Mouse (Mus musculus) neural tube, embryonic 11.5 days (tissue): ENCODE measurements around the gene Amigo3. TPM values are rescaled to one million over a fixed set of nuclear protein-coding genes. Genes with fewer than 3 reads are reported as not detected.
A peak's percentile ranks its signal among the peaks of the same experiment; 100 is the strongest.
"Not testable (repeated sequence)": the region's sequence is repeated elsewhere in the genome, so short reads cannot be mapped to it uniquely, and the experiment has no call there.

Source experiments
- ATAC-seq: fragments of 200-750 bp; cut with Nextera tagmentation; 2 replicates; pipeline ENCODE4 v1.8.0; 2017; ENCODE audit warnings: moderate number of reproducible peaks, mild to moderate bottlenecking, moderate TSS enrichment, moderate library complexity; ENCODE audit not compliant: insufficient read depth, low FRiP score, low TSS enrichment
- DNase-seq: peaks from one replicate; pipeline ENCODE4 v3.0.0-alpha.2; 2015; ENCODE audit warnings: low spot score
- H3K27ac ChIP-seq: fragments of 300-500 bp; sonication (generic); 2 replicates; pipeline ENCODE4 v1.5.1; 2014; ENCODE audit warnings: low read depth, mild to moderate bottlenecking, low read length
- H3K27me3 ChIP-seq: fragments of 300-500 bp; sonication (generic); 2 replicates; pipeline ENCODE4 v1.6.1; 2014; ENCODE audit warnings: mild to moderate bottlenecking, low read length, mixed read lengths; ENCODE audit not compliant: control insufficient read depth, insufficient read depth
- H3K36me3 ChIP-seq: fragments of 300-500 bp; sonication (generic); 2 replicates; pipeline ENCODE4 v1.6.1; 2014; ENCODE audit warnings: mild to moderate bottlenecking, low read length, moderate library complexity, mixed read lengths; ENCODE audit not compliant: control insufficient read depth, insufficient read depth
- H3K4me1 ChIP-seq: fragments of 300-500 bp; sonication (generic); 2 replicates; pipeline ENCODE4 v1.6.1; 2014; ENCODE audit warnings: low read length, mixed read lengths; ENCODE audit not compliant: control insufficient read depth, insufficient read depth
- H3K4me2 ChIP-seq: fragments of 300-500 bp; sonication (generic); 2 replicates; pipeline ENCODE4 v1.6.1; 2014; ENCODE audit warnings: low read depth, mild to moderate bottlenecking, moderate library complexity
- H3K4me3 ChIP-seq: fragments of 300-500 bp; sonication (generic); 2 replicates; pipeline ENCODE4 v1.5.1; 2014; ENCODE audit warnings: low read depth, low read length
- H3K9ac ChIP-seq: fragments of 300-500 bp; sonication (generic); 2 replicates; pipeline ENCODE4 v1.6.1; 2014; ENCODE audit warnings: mild to moderate bottlenecking, low read length
- H3K9me3 ChIP-seq: fragments of 300-500 bp; sonication (generic); 2 replicates; pipeline ENCODE4 v1.6.1; 2016; ENCODE audit warnings: low read length; ENCODE audit not compliant: control insufficient read depth
- WGBS: fragments of 180-500 bp; shearing (Covaris S2); extraction: QIAGEN DNeasy Blood & Tissue Kit; methylation state at CpG from one replicate; pipeline ENCODE4 v1.1.7; 2014; 5-methylcytosine and 5-hydroxymethylcytosine counted together
- polyA plus RNA-seq: library from polyadenylated mRNA; unstranded; fragments of >200 nt; fragmentation: Nextera tagmentation; extraction: Ambion mirVana; gene quantifications from 2 replicates; pipeline ENCODE4 v1.2.1, GENCODE M21; 2014

Gene Amigo3
- 2.7 and 2.8 TPM in 2 replicates for polyA plus RNA-seq

DNA sequence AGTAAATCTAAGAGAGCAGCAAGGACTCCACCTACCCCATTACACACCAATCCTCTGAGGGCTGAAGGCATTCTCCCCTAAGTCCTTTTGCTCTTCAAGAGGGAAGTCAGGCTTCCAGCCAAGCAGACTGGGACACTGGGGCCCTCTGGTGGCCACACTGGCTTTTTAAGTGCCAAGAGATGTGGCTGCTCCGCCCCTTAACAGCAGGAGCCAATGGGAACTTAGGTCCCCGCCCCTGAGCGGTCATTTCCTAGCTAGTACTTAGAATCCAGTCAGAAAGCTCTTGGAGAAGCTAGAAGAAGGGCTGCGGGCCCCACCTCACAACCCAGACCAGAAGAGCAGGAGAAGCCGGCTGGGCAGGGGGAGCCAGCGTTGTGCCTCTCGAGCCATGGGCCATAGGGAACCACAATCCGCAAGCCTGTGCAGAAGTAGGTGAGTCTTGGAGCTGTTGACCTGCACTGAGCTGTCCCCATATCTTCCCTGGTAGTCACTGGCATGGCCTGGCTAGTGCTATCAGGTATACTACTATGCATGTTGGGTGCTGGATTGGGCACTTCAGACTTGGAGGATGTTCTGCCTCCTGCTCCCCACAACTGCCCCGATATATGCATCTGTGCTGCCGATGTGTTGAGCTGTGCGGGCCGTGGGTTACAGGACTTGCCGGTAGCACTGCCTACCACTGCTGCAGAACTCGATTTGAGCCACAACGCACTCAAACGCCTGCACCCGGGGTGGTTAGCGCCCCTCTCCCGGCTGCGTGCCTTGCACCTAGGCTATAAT, at the start of gene Amigo3:
Gene Amigo3 (plus strand): TSS at position 275 of the 780 bp plus-strand sequence.
- peak within 1 kb of the TSS; percentile 9; the same call in 1 of the 2 replicates for H3K4me2 ChIP-seq
- ATAC-seq (0 out of 2 replicates have a peak, but pooled peaks have one; percentile 16), DNase-seq (peak; percentile 96)
- no peak within 1 kb of the TSS for H3K4me3 ChIP-seq
- WGBS, result 56% methylated on average over 20 of the region's 20 CpGs
- H3K4me1 ChIP-seq, result peaks cover 11% of the 10 kb centered on the region
- no peaks in the 10 kb centered on the region for H3K27me3 ChIP-seq
- no peaks in the 10 kb centered on the region for H3K9me3 ChIP-seq
- peaks cover 11% of the 10 kb centered on the region for H3K36me3 ChIP-seq
- H3K27ac ChIP-seq, result no peak within 1 kb of the TSS
- H3K9ac ChIP-seq, result no peak within 1 kb of the TSS; the same call in 1 of the 2 replicates

GRCm38 (mm10) chr9:108003531-108003890, 49.4 kb upstream of the Amigo3 start:
- peak overlapping the region; percentile 97 for H3K4me3 ChIP-seq
- no peaks in the 10 kb centered on the region for H3K9me3 ChIP-seq
- H3K36me3 ChIP-seq, result no peaks in the 10 kb centered on the region; the same call in 1 of the 2 replicates
- no peaks in the 10 kb centered on the region for H3K27me3 ChIP-seq
- H3K27ac ChIP-seq, result no peak overlapping the region
- DNase-seq, result peak; percentile 19
- ATAC-seq, result no peak
- peak overlapping the region; percentile 95 for H3K9ac ChIP-seq
- WGBS, result 26% methylated on average over 8 of the region's 8 CpGs
- peak overlapping the region; percentile 66 for H3K4me2 ChIP-seq
- H3K4me1 ChIP-seq, result peaks cover 7% of the 10 kb centered on the region; the same call in 1 of the 2 replicates

DNA sequence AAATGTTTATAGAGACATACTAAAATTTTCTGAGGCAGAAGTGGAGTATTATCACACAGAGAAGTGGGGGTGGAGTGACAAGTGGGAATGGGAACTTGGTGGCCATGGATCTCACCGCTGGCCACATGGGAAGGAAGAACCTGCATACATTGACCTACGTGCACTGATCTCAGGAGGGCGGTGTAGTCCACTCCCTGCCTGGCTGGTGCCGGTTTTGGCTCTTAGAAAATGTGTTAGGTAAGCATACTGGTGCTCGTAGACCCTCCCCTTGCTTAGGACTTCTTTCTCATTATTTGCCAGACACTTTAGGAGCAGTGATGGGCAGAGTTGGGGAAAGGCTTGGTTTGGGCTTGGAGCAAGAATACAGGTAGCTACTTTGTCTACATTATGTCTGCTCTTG, 44.9 kb upstream of the Amigo3 start:
- H3K9ac ChIP-seq, result no peak overlapping the region
- no peak overlapping the region for H3K4me3 ChIP-seq
- ATAC-seq, result no peak
- no peak overlapping the region for H3K4me2 ChIP-seq
- peaks cover 7% of the 10 kb centered on the region; the same call in 1 of the 2 replicates for H3K4me1 ChIP-seq
- H3K27ac ChIP-seq, result no peak overlapping the region
- no peaks in the 10 kb centered on the region for H3K9me3 ChIP-seq
- H3K36me3 ChIP-seq, result no peaks in the 10 kb centered on the region; the same call in 1 of the 2 replicates
- 92% methylated on average over 5 of the region's 5 CpGs for WGBS
- H3K27me3 ChIP-seq, result no peaks in the 10 kb centered on the region
- DNase-seq, result no peak

DNA sequence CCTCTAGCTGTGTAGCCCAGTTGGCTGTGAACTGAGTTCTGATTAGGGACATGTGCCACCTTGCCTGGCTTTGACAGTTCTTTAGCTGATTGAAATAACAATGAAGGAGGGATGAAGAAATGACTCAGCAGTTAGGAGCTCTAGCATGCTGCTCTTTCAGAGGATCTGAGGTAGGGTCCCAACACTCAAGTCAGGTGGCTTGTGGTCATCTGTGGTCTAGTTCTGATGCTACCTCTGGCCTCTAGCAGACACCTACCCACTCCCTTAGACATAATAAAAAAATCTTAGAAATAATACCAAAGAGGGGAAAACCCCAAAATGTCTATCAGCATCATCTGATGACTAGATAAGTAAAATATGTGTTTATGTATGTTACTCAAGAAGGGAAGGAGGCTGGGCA, 42.6 kb upstream of the Amigo3 start:
- DNase-seq (no peak), ATAC-seq (no peak)
- H3K27me3 ChIP-seq, result no peaks in the 10 kb centered on the region
- H3K4me2 ChIP-seq, result no peak overlapping the region
- no peak overlapping the region for H3K27ac ChIP-seq
- no peak overlapping the region for H3K4me3 ChIP-seq
- H3K4me1 ChIP-seq, result no peaks in the 10 kb centered on the region
- no peaks in the 10 kb centered on the region; the same call in 1 of the 2 replicates for H3K36me3 ChIP-seq
- H3K9me3 ChIP-seq, result no peaks in the 10 kb centered on the region
- H3K9ac ChIP-seq, result no peak overlapping the region

DNA sequence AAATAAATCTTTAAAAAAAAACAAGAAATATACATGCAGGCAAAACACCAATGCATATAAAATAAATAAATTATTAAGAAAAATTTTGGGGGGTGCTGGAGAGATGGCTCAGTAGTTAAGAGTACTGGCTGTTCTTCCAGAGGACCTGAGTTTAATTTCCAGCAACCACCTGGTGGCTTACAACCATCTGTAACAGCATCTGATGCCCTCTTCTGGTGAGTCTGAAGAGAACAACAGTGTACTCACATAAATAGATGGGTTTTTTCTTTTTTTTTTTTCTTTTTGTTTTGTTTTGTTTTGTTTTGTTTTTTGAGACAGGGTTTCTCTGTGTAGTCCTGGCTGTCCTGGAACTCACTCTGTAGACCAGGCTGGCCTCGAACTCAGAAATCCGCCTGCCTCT, 39.4 kb upstream of the Amigo3 start:
- not testable (repeated sequence) for H3K4me1 ChIP-seq, H3K9me3 ChIP-seq, H3K9ac ChIP-seq, DNase-seq, H3K36me3 ChIP-seq, H3K27ac ChIP-seq, H3K27me3 ChIP-seq, ATAC-seq, H3K4me2 ChIP-seq, H3K4me3 ChIP-seq
- 100% methylated on average over 2 of the region's 2 CpGs for WGBS

DNA sequence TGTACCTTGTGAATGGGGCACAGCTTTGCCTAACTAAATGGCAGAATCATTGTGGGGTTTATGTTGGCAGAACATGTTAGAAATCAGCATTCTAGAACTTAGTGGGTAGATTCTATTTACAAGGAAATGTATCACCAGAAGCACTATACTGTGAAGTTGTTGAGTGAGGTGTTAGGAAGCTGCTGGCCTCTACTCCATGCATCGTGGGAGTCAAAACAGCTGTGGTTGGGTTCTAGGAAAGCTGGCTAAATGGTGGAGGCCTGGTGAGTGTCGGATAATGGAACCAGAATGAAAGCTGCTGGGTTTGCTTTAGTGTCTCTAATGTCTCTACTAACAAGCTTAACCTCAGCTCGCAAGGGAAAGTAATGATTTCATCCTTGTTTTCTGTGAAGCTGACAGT, 35.8 kb upstream of the Amigo3 start:
- DNase-seq (no peak), ATAC-seq (no peak)
- Histone ChIP-seq H3K9me3 (no peaks in the 10 kb centered on the region), H3K4me3 (no peak overlapping the region), H3K9ac (no peak overlapping the region), H3K27me3 (no peaks in the 10 kb centered on the region), H3K27ac (no peak overlapping the region), H3K4me2 (no peak overlapping the region), H3K36me3 (no peaks in the 10 kb centered on the region; the same call in 1 of the 2 replicates), H3K4me1 (no peaks in the 10 kb centered on the region)
- WGBS, result 92% methylated on average over 3 of the region's 3 CpGs

- no peak overlapping the region for H3K27ac ChIP-seq
- no peaks in the 10 kb centered on the region for H3K27me3 ChIP-seq
- ATAC-seq, result no peak
- H3K36me3 ChIP-seq, result peaks cover 6% of the 10 kb centered on the region
- H3K4me3 ChIP-seq, result no peak overlapping the region
- WGBS, result 92% methylated on average over 1 of the region's 1 CpGs
- no peak overlapping the region for H3K4me2 ChIP-seq
- no peaks in the 10 kb centered on the region for H3K9me3 ChIP-seq
- no peaks in the 10 kb centered on the region for H3K4me1 ChIP-seq
- no peak for DNase-seq
- no peak overlapping the region for H3K9ac ChIP-seq
Measured at GRCm38 (mm10) chr9:108020741-108021140, 32.2 kb upstream of the Amigo3 start.

GRCm38 (mm10) chr9:108023216-108023615, 29.7 kb upstream of the Amigo3 start:
- WGBS, result 93% methylated on average over 3 of the region's 3 CpGs
- Histone ChIP-seq H3K9me3 (no peaks in the 10 kb centered on the region), H3K27me3 (no peaks in the 10 kb centered on the region), H3K4me3 (no peak overlapping the region), H3K9ac (no peak overlapping the region), H3K27ac (no peak overlapping the region), H3K36me3 (peaks cover 9% of the 10 kb centered on the region), H3K4me2 (no peak overlapping the region), H3K4me1 (no peaks in the 10 kb centered on the region)
- DNase-seq (no peak), ATAC-seq (no peak)

GRCm38 (mm10) chr9:108026584-108026983, 26.4 kb upstream of the Amigo3 start:
- H3K4me1 ChIP-seq, result no peaks in the 10 kb centered on the region
- DNase-seq (no peak), ATAC-seq (no peak)
- no peak overlapping the region for H3K9ac ChIP-seq
- no peak overlapping the region for H3K4me2 ChIP-seq
- H3K27ac ChIP-seq, result no peak overlapping the region
- H3K9me3 ChIP-seq, result no peaks in the 10 kb centered on the region
- WGBS, result 93% methylated on average over 3 of the region's 3 CpGs
- no peaks in the 10 kb centered on the region for H3K27me3 ChIP-seq
- H3K4me3 ChIP-seq, result no peak overlapping the region
- H3K36me3 ChIP-seq, result peaks cover 11% of the 10 kb centered on the region
